Mouse (Mus musculus) mature B cell (primary cell): Measurements from ENCODE around the gene Muc5ac.

Experiments used
- in situ Hi-C: fragments of 300-500 bp; cut with MboI; formaldehyde crosslinking; loops from 2 replicates; pipeline ENCODE4 v1.14.3; 2019

Gene Muc5ac

GRCm38 (mm10) chr7:141835941-141836340 lies 47.2 kb downstream of the Muc5ac start:
- in situ Hi-C loops, result no loop called here

- in situ Hi-C loops, result no loop called here
These were observed 47.7 kb downstream of the Muc5ac start for GRCm38 (mm10) chr7:141836423-141836822.

- in situ Hi-C loops, result no loop called here
These were observed 50.0 kb downstream of the Muc5ac start, which contains the start of gene Muc5b for GRCm38 (mm10) chr7:141838779-141839178. TSS of gene Muc5b (plus strand) at chr7:141839070.

- in situ Hi-C loops, result no loop called here
These were observed 51.6 kb downstream of the Muc5ac start for GRCm38 (mm10) chr7:141840354-141840753.

- in situ Hi-C loops, result no loop called here
These were observed 72.3 kb downstream of the Muc5ac start for GRCm38 (mm10) chr7:141861046-141861445.
